Mouse (Mus musculus): Measurements from ENCODE around the gene Ostm1.

Gene Ostm1

GRCm38 (mm10) chr10:42678755-42679364 lies 95.2 kb downstream of the Ostm1 start:
- DNase-seq (ENCODE audit: low read depth in 1 of 2, low spot score in 2 of 2): peak; percentile 74 to 87

GRCm38 (mm10) chr10:42679586-42679985 lies 96.0 kb downstream of the Ostm1 start:
- DNase-seq (ENCODE audit: low read depth in 1 of 2, low spot score in 2 of 2): no peak

GRCm38 (mm10) chr10:42680582-42681001 lies 97.0 kb downstream of the Ostm1 start:
- no peak for DNase-seq (ENCODE audit: low read depth in 1 of 2, low spot score in 2 of 2)

- DNase-seq (ENCODE audit: low read depth in 1 of 2, low spot score in 2 of 2): no peak
Measured at GRCm38 (mm10) chr10:42682421-42682820, 98.8 kb downstream of the Ostm1 start.

- no peak for DNase-seq (ENCODE audit: low read depth in 1 of 2, low spot score in 2 of 2)
Measured at GRCm38 (mm10) chr10:42687873-42688272, 104.3 kb downstream of the Ostm1 start.

DNA sequence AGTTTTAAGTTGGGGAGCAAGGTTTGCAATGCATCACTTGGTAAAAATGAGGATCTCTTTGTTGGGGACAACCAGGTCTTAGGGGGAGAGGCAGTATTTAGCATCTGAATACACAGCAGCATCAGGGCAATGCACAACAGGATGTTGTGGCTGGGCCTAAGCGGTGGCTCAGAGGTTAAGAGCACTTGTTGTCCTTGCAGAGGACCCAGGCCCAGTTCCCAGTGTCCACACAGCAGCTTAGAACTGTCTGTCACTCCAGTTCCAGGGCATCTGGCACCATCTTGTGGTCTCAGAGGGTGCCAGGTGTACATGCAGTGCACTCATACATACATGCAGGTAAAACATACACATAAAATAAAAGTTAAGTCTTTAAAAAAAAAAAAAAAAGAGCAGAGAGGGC lies 106.1 kb downstream of the Ostm1 start:
- DNase-seq (ENCODE audit: low read depth in 1 of 2, low spot score in 2 of 2): no peak

DNA sequence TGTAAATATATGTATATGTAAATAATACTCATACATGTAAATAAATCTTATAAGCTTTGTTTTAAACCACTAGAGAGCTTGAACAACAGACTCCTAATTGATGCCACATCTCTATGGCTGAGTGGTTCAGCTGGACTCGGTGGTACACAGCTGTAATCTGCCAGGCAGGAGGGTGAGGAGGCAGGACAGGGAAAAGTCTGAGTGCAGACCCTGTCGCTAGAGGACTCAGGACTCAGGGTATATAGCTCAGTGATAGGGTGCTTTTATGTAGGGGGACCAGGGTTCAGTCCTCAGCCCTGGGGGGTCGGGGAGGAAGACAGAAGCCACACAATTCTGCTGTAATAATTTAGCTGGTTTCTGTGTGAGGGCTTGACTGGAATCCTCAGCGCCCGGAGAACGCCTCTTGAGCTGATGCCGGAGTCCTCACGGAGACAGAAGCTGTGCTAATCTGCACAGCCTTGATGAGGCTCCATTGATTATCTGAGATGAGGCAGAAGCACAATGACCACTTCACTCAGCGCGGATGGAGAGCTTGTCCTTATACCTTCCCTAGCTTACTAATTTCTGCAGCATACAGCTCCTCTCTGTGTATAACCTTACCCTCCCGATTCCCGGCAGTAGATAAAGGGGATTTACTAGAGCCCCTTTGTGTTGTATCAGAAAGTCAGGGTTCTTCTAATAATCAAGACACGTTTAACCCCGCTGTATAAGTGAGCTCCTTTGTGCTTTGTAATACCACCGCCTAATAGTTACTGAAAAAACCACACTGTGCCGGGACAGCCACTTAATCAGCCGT lies 106.8 kb downstream of the Ostm1 start:
- no peak for DNase-seq (ENCODE audit: low read depth in 1 of 2, low spot score in 2 of 2)

- DNase-seq (ENCODE audit: low read depth in 1 of 2, low spot score in 2 of 2): no peak
Measured at GRCm38 (mm10) chr10:42691051-42691450, 107.4 kb downstream of the Ostm1 start.

GRCm38 (mm10) chr10:42692095-42692494 lies 108.5 kb downstream of the Ostm1 start:
- no peak for DNase-seq (ENCODE audit: low read depth in 1 of 2, low spot score in 2 of 2)

GRCm38 (mm10) chr10:42692794-42693193 lies 109.2 kb downstream of the Ostm1 start:
- no peak for DNase-seq (ENCODE audit: low read depth in 1 of 2, low spot score in 2 of 2)

DNA sequence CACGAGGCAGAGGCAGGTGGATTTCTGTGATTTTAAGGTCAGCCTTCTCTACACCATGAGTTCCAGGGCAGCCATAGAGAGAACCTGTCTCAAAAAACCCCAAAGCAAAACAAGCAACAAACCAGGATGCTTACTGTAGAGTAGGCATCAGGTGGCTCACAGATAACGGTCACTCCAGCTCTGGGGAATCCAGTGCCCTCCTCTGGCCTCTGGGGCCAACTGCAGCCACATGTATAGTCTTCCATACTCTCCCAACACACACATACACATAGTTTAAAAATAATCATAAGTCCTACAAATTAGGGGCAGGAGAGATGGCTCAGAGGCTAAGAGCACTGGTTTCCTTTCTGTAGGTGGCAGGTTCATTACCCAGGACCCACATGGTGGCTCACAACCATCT lies 109.9 kb downstream of the Ostm1 start:
- no peak for DNase-seq (ENCODE audit: low read depth in 1 of 2, low spot score in 2 of 2)

DNA sequence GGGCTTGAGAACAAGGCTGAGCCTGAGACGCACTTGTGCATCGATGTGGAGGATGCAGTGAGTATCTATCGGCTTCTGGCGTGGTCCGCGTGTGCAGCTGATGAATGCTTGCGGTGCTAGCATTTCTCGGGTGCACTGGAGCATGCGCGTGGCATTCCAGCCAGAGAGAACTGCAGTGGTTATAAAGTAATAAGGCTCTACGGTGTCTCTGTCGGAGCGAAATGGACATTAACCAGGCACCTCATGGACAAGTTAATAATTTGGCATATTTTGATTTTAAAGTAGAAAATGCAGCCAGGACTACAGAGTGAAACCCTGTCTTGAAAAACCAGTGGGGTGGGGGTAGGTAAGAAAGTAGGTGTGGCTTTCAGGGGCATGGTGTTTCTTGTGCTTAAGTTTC lies 112.7 kb downstream of the Ostm1 start:
- no peak for DNase-seq (ENCODE audit: low read depth in 1 of 2, low spot score in 2 of 2)

DNA sequence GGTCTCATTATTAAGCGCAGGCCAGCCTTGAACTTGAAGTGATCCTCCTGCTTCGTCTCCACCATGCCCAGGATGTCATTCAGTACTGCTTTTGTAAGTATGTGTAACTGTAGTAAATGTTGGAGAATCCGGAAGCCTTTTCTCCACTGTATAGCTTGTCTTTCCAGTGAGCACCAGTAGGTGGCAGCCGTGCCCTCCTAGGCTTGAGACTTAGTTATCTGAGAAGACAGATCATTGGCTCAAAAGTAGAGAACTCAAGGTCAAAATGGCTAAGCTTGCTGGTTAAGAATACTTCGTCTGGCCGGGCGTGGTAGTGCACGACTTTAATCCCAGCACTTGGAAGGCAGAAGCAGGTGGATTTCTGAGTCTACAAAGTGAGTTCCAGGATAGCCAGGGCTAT lies 113.4 kb downstream of the Ostm1 start:
- peak; percentile 24 to 54 for DNase-seq (ENCODE audit: low read depth in 1 of 2, low spot score in 2 of 2)

- DNase-seq (ENCODE audit: low read depth in 1 of 2, low spot score in 2 of 2): no peak
Measured at GRCm38 (mm10) chr10:42698375-42698774, 114.8 kb downstream of the Ostm1 start.

DNA sequence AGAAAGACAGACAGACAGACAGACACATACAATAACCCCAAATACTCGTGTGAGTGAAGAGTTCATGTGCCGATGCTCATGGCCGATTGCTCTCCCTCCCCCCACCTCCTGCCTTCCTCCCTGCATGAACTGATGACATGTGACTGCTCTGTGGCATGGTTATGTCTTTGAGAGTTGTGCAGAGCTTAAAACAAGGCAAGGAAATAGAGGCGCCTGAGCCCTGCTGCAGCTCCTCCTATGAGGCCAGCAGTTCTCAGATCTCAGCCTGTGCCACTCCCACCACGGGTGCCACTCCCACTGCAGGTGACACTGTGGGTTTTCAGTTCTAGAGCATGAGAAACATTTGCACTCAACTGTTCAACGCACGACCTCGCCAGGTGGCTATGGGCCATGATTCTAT lies 115.4 kb downstream of the Ostm1 start:
- no peak for DNase-seq (ENCODE audit: low read depth in 1 of 2, low spot score in 2 of 2)

GRCm38 (mm10) chr10:42702111-42702510 lies 118.5 kb downstream of the Ostm1 start:
- DNase-seq (ENCODE audit: low read depth in 1 of 2, low spot score in 2 of 2): no peak

DNA sequence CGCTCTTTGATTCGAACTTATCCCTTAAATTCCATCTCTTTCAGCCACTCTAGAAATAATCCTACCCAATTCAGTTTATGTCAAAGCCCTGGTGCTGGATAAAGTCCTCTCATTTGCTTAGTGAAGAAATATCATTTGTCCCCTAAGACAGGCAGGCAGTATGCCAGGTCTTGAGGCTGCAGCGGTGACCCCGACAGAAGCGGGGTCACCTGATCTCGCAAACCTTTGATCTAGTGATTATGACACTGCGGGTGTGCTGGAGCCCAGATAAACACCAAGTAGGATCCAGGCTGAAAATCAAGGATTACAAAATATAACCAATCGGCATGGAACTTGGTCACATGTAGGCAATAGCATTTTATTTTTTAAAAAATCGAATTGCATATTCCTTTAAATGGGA lies 131.1 kb downstream of the Ostm1 start:
- no peak for DNase-seq (ENCODE audit: low read depth in 1 of 2, low spot score in 2 of 2)

GRCm38 (mm10) chr10:42715366-42716035 lies 131.9 kb downstream of the Ostm1 start:
- DNase-seq (ENCODE audit: low read depth in 1 of 2, low spot score in 2 of 2): no peak

DNA sequence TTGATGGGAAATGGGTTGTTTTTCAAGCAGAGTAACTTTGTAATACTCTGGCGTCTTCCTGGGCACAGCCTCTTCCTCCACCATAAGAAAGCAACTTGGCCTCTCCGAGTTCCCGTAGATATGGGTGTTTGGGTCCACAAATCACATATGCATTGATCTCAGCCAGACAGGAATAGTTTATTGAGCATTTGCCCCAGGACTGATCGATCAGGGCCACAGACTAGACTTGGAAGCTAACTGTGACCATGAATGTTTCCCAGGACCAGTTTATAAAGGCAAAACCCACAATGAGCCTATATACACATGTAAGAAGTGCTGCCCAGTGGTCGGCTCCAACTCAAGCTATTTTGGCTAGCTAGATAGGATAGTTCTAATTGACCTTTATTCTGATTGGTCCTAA lies 138.5 kb downstream of the Ostm1 start:
- DNase-seq (ENCODE audit: low read depth in 1 of 2, low spot score in 2 of 2): no peak

- no peak for DNase-seq (ENCODE audit: low read depth in 1 of 2, low spot score in 2 of 2)
Measured at GRCm38 (mm10) chr10:42723275-42724232, 139.9 kb downstream of the Ostm1 start.

GRCm38 (mm10) chr10:42729607-42730006 lies 146.0 kb downstream of the Ostm1 start:
- no peak for DNase-seq (ENCODE audit: low read depth in 1 of 2, low spot score in 2 of 2)

All from monocyte, adult 2 months (primary cell).